Mouse (Mus musculus) frontal cortex, postnatal 25 days (tissue): ENCODE measurements at regions not wholly inside any gene's neighbourhood (a gene's known extent, or its start where the extent isn't known, plus 50 kb on each side); places are given as distances from the start of the nearest gene placed in this dataset.

ENCODE experiments used
- DNase-seq, 2 experiments: peaks; one replicate each; pipeline ENCODE4 v3.0.0; 2022; ENCODE audit warnings: low spot score in 2 of 2

GRCm38 (mm10) chr1:28373351-28373750, 406.7 kb downstream of the Gm597 start:
- DNase-seq: peak in 1 of 2 experiments; percentile 14

- no peak for DNase-seq
These were observed 430.6 kb downstream of the Gm597 start for GRCm38 (mm10) chr1:28349411-28349973.

GRCm38 (mm10) chr1:28348572-28348971, 431.5 kb downstream of the Gm597 start:
- DNase-seq: no peak

GRCm38 (mm10) chr1:28340054-28340453, 440.0 kb downstream of the Gm597 start:
- no peak for DNase-seq

- no peak for DNase-seq
These were observed 445.7 kb downstream of the Gm597 start for GRCm38 (mm10) chr1:28334366-28334765.

- DNase-seq: no peak
These were observed 448.0 kb downstream of the Gm597 start for GRCm38 (mm10) chr1:28332031-28332430.

- no peak for DNase-seq
These were observed 451.1 kb downstream of the Gm597 start for GRCm38 (mm10) chr1:28328986-28329385.

- DNase-seq: no peak
These were observed 451.5 kb downstream of the Gm597 start for GRCm38 (mm10) chr1:28328539-28328938.

- no peak for DNase-seq
These were observed 455.9 kb downstream of the Gm597 start for GRCm38 (mm10) chr1:28324141-28324540.
